Mouse (Mus musculus) MEL (cell line): Measurements from ENCODE around the gene Itsn1. TPM values are rescaled to one million over a fixed set of nuclear protein-coding genes. Genes with fewer than 3 reads are reported as not detected.

Experiments used
- DNase-seq: peaks from one replicate; pipeline ENCODE4 v3.0.0; 2011; ENCODE audit warnings: low read depth, low spot score
- H3K27ac ChIP-seq: 2 replicates; pipeline ENCODE4 v1.5.1; 2012; ENCODE audit warnings: low read depth, mild to moderate bottlenecking, control low read depth, low read length, moderate library complexity; ENCODE audit not compliant: control insufficient read depth
- H3K27me3 ChIP-seq, 2 experiments: fragments of 150-350 bp in 1 of 2; sonication (generic) in 1 of 2; 2 replicates each; pipeline ENCODE4 v1.6.1; 2012; ENCODE audit warnings: low read length in 2 of 2, mild to moderate bottlenecking in 2 of 2, improper control_type of control experiment in 1 of 2, moderate library complexity in 1 of 2; ENCODE audit not compliant: insufficient read depth in 2 of 2, control insufficient read depth in 1 of 2
- H3K36me3 ChIP-seq, 2 experiments: 2 replicates each; pipeline ENCODE4 v1.6.1; 2012 to 2014; ENCODE audit warnings: low read length in 2 of 2, improper control_type of control experiment in 1 of 2, inconsistent platforms in 1 of 2, mild to moderate bottlenecking in 1 of 2; ENCODE audit not compliant: insufficient read depth in 2 of 2, control insufficient read depth in 1 of 2
- H3K4me1 ChIP-seq, 2 experiments: fragments of 150-350 bp in 1 of 2; sonication (generic) in 1 of 2; 2 replicates each; pipeline ENCODE4 v1.6.1; 2012; ENCODE audit warnings: low read length in 2 of 2, improper control_type of control experiment in 1 of 2, mild to moderate bottlenecking in 1 of 2; ENCODE audit not compliant: insufficient read depth in 2 of 2, control insufficient read depth in 1 of 2
- H3K4me3 ChIP-seq, 2 experiments: fragments of 150-350 bp in 1 of 2; sonication (generic) in 1 of 2; 2 replicates each; pipeline ENCODE4 v1.5.1; 2012; ENCODE audit warnings: low read depth in 2 of 2, low read length in 2 of 2, mild to moderate bottlenecking in 2 of 2, moderate library complexity in 2 of 2, control low read depth in 1 of 2, improper control_type of control experiment in 1 of 2; ENCODE audit not compliant: control insufficient read depth in 1 of 2, insufficient read depth in 1 of 2
- H3K79me2 ChIP-seq: 2 replicates; pipeline ENCODE4 v1.6.1; 2012; ENCODE audit warnings: mild to moderate bottlenecking, low read length, moderate library complexity; ENCODE audit not compliant: control insufficient read depth, poor library complexity, insufficient read depth
- H3K9ac ChIP-seq: 2 replicates; pipeline ENCODE4 v1.6.1; 2012; ENCODE audit warnings: low read depth, mild to moderate bottlenecking, control low read depth, low read length, moderate library complexity; ENCODE audit not compliant: control insufficient read depth, poor library complexity, severe bottlenecking
- H3K9me3 ChIP-seq: fragments of 150-350 bp; sonication (generic); replicated peaks from 2 replicates; pipeline ENCODE4 v1.6.1; 2012; ENCODE audit warnings: mild to moderate bottlenecking, low read length, improper control_type of control experiment, moderate library complexity; ENCODE audit not compliant: insufficient read depth
- BHLHE40 ChIP-seq: IDR thresholded peaks from 2 replicates; pipeline ENCODE4 v1.6.1; 2012; ENCODE audit warnings: low read depth, mild to moderate bottlenecking, inconsistent platforms, low read length, improper control_type of control experiment, borderline replicate concordance
- CHD2 ChIP-seq: IDR thresholded peaks from 2 replicates; pipeline ENCODE4 v1.6.1; 2011; ENCODE audit warnings: low read length, improper control_type of control experiment
- CTCF ChIP-seq, 3 experiments: IDR thresholded peaks in 2 of 3; conservative IDR thresholded peaks in 1 of 3; 2 replicates each; pipeline ENCODE4 v1.5.1; 2011 to 2012; ENCODE audit warnings: low read length in 3 of 3, low read depth in 2 of 3, mild to moderate bottlenecking in 2 of 3, improper control_type of control experiment in 1 of 3, inconsistent platforms in 1 of 3, mixed read lengths in 1 of 3, moderate library complexity in 1 of 3; ENCODE audit not compliant: control insufficient read depth in 1 of 3, insufficient read depth in 1 of 3, poor library complexity in 1 of 3, severe bottlenecking in 1 of 3
- ELF1 ChIP-seq: IDR thresholded peaks from 2 replicates; pipeline ENCODE4 v1.6.1; 2014; ENCODE audit warnings: low read depth, mild to moderate bottlenecking, inconsistent platforms, low read length, improper control_type of control experiment, moderate library complexity
- EP300 ChIP-seq, 2 experiments: IDR thresholded peaks; 2 replicates each; pipeline ENCODE4 v1.6.1; 2011; ENCODE audit warnings: improper control_type of control experiment in 2 of 2, low read length in 2 of 2, low read depth in 1 of 2, mild to moderate bottlenecking in 1 of 2
- GABPA ChIP-seq: IDR thresholded peaks from 2 replicates; pipeline ENCODE4 v1.6.1; 2012; ENCODE audit warnings: low read depth, mild to moderate bottlenecking, inconsistent platforms, low read length, improper control_type of control experiment, moderate library complexity
- GATA1 ChIP-seq: IDR thresholded peaks from 2 replicates; pipeline ENCODE4 v1.6.1; 2011; ENCODE audit warnings: low read depth, low read length, improper control_type of control experiment
- HCFC1 ChIP-seq: IDR thresholded peaks from 2 replicates; pipeline ENCODE4 v1.6.1; 2012; ENCODE audit warnings: low read depth, mild to moderate bottlenecking, inconsistent platforms, low read length, improper control_type of control experiment, moderate library complexity
- JUND ChIP-seq: IDR thresholded peaks from 2 replicates; pipeline ENCODE4 v1.6.1; 2011; ENCODE audit warnings: low read depth, mild to moderate bottlenecking, improper control_type of control experiment, low read length
- MAFK ChIP-seq: IDR thresholded peaks from 2 replicates; pipeline ENCODE4 v1.6.1; 2011; ENCODE audit warnings: low read depth, mild to moderate bottlenecking, low read length, improper control_type of control experiment, borderline replicate concordance
- MXI1 ChIP-seq: IDR thresholded peaks from 2 replicates; pipeline ENCODE4 v1.6.1; 2011; ENCODE audit warnings: mild to moderate bottlenecking, low read depth, low read length, improper control_type of control experiment
- MYB ChIP-seq: IDR thresholded peaks from 2 replicates; pipeline ENCODE4 v1.6.1; 2011; ENCODE audit warnings: mild to moderate bottlenecking, low read depth, low read length, improper control_type of control experiment
- MYC ChIP-seq: IDR thresholded peaks from 2 replicates; pipeline ENCODE4 v1.6.1; 2011; ENCODE audit warnings: low read depth, mild to moderate bottlenecking, low read length, improper control_type of control experiment, moderate library complexity
- POLR2AphosphoS2 ChIP-seq: IDR thresholded peaks from 2 replicates; pipeline ENCODE4 v1.6.1; 2011; ENCODE audit warnings: low read length, improper control_type of control experiment
- POLR2AphosphoS5 ChIP-seq: IDR thresholded peaks from 2 replicates; pipeline ENCODE4 v1.6.1; 2012; ENCODE audit warnings: low read depth, borderline replicate concordance, mild to moderate bottlenecking, inconsistent platforms, low read length, moderate library complexity, mixed read lengths
- SIN3A ChIP-seq: IDR thresholded peaks from 2 replicates; pipeline ENCODE4 v1.6.1; 2012; ENCODE audit warnings: low read length, improper control_type of control experiment, inconsistent platforms
- TAL1 ChIP-seq: IDR thresholded peaks from 2 replicates; pipeline ENCODE4 v1.6.1; 2012; ENCODE audit warnings: mild to moderate bottlenecking, inconsistent platforms, low read length, moderate library complexity, mixed read lengths
- TBP ChIP-seq: IDR thresholded peaks from 2 replicates; pipeline ENCODE4 v1.8.0; 2011; ENCODE audit warnings: low read depth, low read length, improper control_type of control experiment
- TCF12 ChIP-seq: IDR thresholded peaks from 2 replicates; pipeline ENCODE4 v1.6.1; 2014; ENCODE audit warnings: low read depth, mild to moderate bottlenecking, inconsistent platforms, low read length, improper control_type of control experiment, moderate library complexity
- USF1 ChIP-seq: IDR thresholded peaks from 2 replicates; pipeline ENCODE4 v1.6.1; 2014; ENCODE audit warnings: low read depth, mild to moderate bottlenecking, inconsistent platforms, low read length, improper control_type of control experiment, moderate library complexity
- USF2 ChIP-seq, 2 experiments: IDR thresholded peaks; 2 replicates each; pipeline ENCODE4 v1.6.1; 2011 to 2012; ENCODE audit warnings: improper control_type of control experiment in 2 of 2, low read length in 2 of 2, borderline replicate concordance in 1 of 2, inconsistent platforms in 1 of 2, low read depth in 1 of 2, mild to moderate bottlenecking in 1 of 2; ENCODE audit not compliant: insufficient read depth in 1 of 2
- ZMIZ1 ChIP-seq: IDR thresholded peaks from 2 replicates; pipeline ENCODE4 v1.6.1; 2012; ENCODE audit warnings: low read depth, mild to moderate bottlenecking, inconsistent platforms, low read length, improper control_type of control experiment, moderate library complexity
- ZNF384 ChIP-seq: IDR thresholded peaks from 2 replicates; pipeline ENCODE4 v1.6.1; 2012; ENCODE audit warnings: low read depth, mild to moderate bottlenecking, inconsistent platforms, low read length, improper control_type of control experiment
- polyA plus RNA-seq, 2 experiments: library from polyadenylated mRNA; stranded (reverse) in 1 of 2; unstranded in 1 of 2; fragments of >175 nt in 1 of 2; fragments of >200 nt in 1 of 2; gene quantifications; 2 replicates each; pipeline versions ENCODE4 v1.2.1 to v1.2.4; 2012; ENCODE audit warnings: low replicate concordance in 2 of 2, low read depth in 1 of 2; ENCODE audit not compliant: insufficient read length in 2 of 2, insufficient read depth in 1 of 2, missing spikeins in 1 of 2
- total RNA-seq: library from RNA; depleted of rRNA; stranded (reverse); fragments of 300-350 nt; gene quantifications from 2 replicates; pipeline ENCODE4 v1.2.3, GENCODE M21; 2012

The Itsn1 gene
- total and polyA plus RNA-seq, 3 experiments: 14.7 to 36.5 TPM; not detected in 1

- H3K79me2 ChIP-seq: no peaks in the 10 kb centered on the region
- DNase-seq: peak; percentile 47
- peaks cover 0 to 7% of the 10 kb centered on the region in 2 experiments; a peak in 1 of 4 replicates for H3K36me3 ChIP-seq
- TF ChIP-seq MXI1 (no peak), ZNF384 (peak; percentile 71), BHLHE40 (no peak), CHD2 (no peak), CTCF (IDR thresholded peaks at IDR 0.05 in 2 of 3, conservative IDR thresholded peaks at IDR 0.05 in 1 of 3; ENCODE audit: control insufficient read depth in 1 of 3, insufficient read depth in 1 of 3, low read depth in 2 of 3, low read length in 3 of 3, poor library complexity in 1 of 3, severe bottlenecking in 1 of 3) (no peak), MYB (no peak), USF1 (peak; percentile 68), GATA1 (no peak), USF2 (IDR thresholded peaks at IDR 0.05; ENCODE audit: borderline replicate concordance in 1 of 2, insufficient read depth in 1 of 2, low read depth in 1 of 2, low read length in 2 of 2) (no peak), ZMIZ1 (no peak), TCF12 (no peak)
- H3K27ac ChIP-seq: no peak overlapping the region
- peaks cover under 1 to 3% of the 10 kb centered on the region in 2 experiments; a peak in 3 of 4 replicates for H3K27me3 ChIP-seq
- H3K9me3 ChIP-seq: no peaks in the 10 kb centered on the region
- H3K9ac ChIP-seq: no peak overlapping the region
- peak overlapping the region in 1 of 2 experiments; percentile 6; a peak in 1 of 4 replicates for H3K4me3 ChIP-seq
- H3K4me1 ChIP-seq: peaks cover 0 to 14% of the 10 kb centered on the region in 2 experiments; a peak in 2 of 4 replicates
Observed at GRCm38 (mm10) chr16:91962204-91962893, 233.3 kb downstream of the Itsn1 start.

GRCm38 (mm10) chr16:91962894-91963555, 233.9 kb downstream of the Itsn1 start:
- TF ChIP-seq POLR2AphosphoS2: no peak
- TF ChIP-seq ELF1: no peak
- no peak for TF ChIP-seq EP300 (IDR thresholded peaks at IDR 0.05; ENCODE audit: low read depth in 1 of 2, low read length in 2 of 2)
- TF ChIP-seq BHLHE40: no peak
- TF ChIP-seq MYC: no peak
- TF ChIP-seq POLR2AphosphoS5: no peak
- no peak for TF ChIP-seq SIN3A
- no peak for TF ChIP-seq HCFC1
- TF ChIP-seq JUND: no peak
- no peak for TF ChIP-seq MXI1
- TF ChIP-seq MAFK: no peak
- TF ChIP-seq GABPA: no peak
- no peak for TF ChIP-seq GATA1
- no peak for TF ChIP-seq USF2 (IDR thresholded peaks at IDR 0.05; ENCODE audit: borderline replicate concordance in 1 of 2, insufficient read depth in 1 of 2, low read depth in 1 of 2, low read length in 2 of 2)
- no peak for TF ChIP-seq TAL1
- TF ChIP-seq TBP: no peak
- Histone ChIP-seq H3K4me1 (peaks cover 0 to 14% of the 10 kb centered on the region in 2 experiments; a peak in 2 of 4 replicates), H3K4me3 (no peak overlapping the region), H3K79me2 (no peaks in the 10 kb centered on the region), H3K27ac (no peak overlapping the region), H3K36me3 (peaks cover 0 to 7% of the 10 kb centered on the region in 2 experiments; a peak in 1 of 4 replicates), H3K9me3 (no peaks in the 10 kb centered on the region), H3K9ac (no peak overlapping the region), H3K27me3 (peaks cover 3% of the 10 kb centered on the region in 2 experiments; a peak in 3 of 4 replicates)
- no peak for DNase-seq
